Mouse (Mus musculus): Measurements from ENCODE around the gene Hspg2. TPM values are rescaled to one million over a fixed set of nuclear protein-coding genes. Genes with fewer than 3 reads are reported as not detected.

Gene Hspg2
- polyA plus RNA-seq, 1 experiment: 16.9 TPM

GRCm38 (mm10) chr4:137475271-137476050 is 6.9 kb downstream of the Hspg2 start:
- TF ChIP-seq POLR2A (IDR thresholded peaks at IDR 0.05; ENCODE audit: borderline replicate concordance, extremely low read depth, insufficient read depth, insufficient read length, poor library complexity, severe bottlenecking) (no peak), CTCF (IDR thresholded peaks at IDR 0.05; ENCODE audit: borderline replicate concordance, extremely low read depth, insufficient read depth, insufficient read length) (no peak)
- no peak for DNase-seq (ENCODE audit: low read depth)

GRCm38 (mm10) chr4:137476065-137476760 is 7.6 kb downstream of the Hspg2 start:
- no peak for DNase-seq (ENCODE audit: low read depth)
- TF ChIP-seq CTCF (IDR thresholded peaks at IDR 0.05; ENCODE audit: borderline replicate concordance, extremely low read depth, insufficient read depth, insufficient read length) (no peak), POLR2A (IDR thresholded peaks at IDR 0.05; ENCODE audit: borderline replicate concordance, extremely low read depth, insufficient read depth, insufficient read length, poor library complexity, severe bottlenecking) (no peak)

GRCm38 (mm10) chr4:137476761-137477237 is 8.2 kb downstream of the Hspg2 start:
- no peak for DNase-seq (ENCODE audit: low read depth)
- no peak for TF ChIP-seq CTCF (IDR thresholded peaks at IDR 0.05; ENCODE audit: borderline replicate concordance, extremely low read depth, insufficient read depth, insufficient read length)
- TF ChIP-seq POLR2A (IDR thresholded peaks at IDR 0.05; ENCODE audit: borderline replicate concordance, extremely low read depth, insufficient read depth, insufficient read length, poor library complexity, severe bottlenecking): no peak

- no peak for TF ChIP-seq POLR2A (IDR thresholded peaks at IDR 0.05; ENCODE audit: borderline replicate concordance, extremely low read depth, insufficient read depth, insufficient read length, poor library complexity, severe bottlenecking)
- TF ChIP-seq CTCF (IDR thresholded peaks at IDR 0.05; ENCODE audit: borderline replicate concordance, extremely low read depth, insufficient read depth, insufficient read length): no peak
- no peak for DNase-seq (ENCODE audit: low read depth)
These were observed 9.0 kb downstream of the Hspg2 start for GRCm38 (mm10) chr4:137477611-137478010.

GRCm38 (mm10) chr4:137478306-137478705 is 9.7 kb downstream of the Hspg2 start:
- no peak for DNase-seq (ENCODE audit: low read depth)
- TF ChIP-seq CTCF (IDR thresholded peaks at IDR 0.05; ENCODE audit: borderline replicate concordance, extremely low read depth, insufficient read depth, insufficient read length) (no peak), POLR2A (IDR thresholded peaks at IDR 0.05; ENCODE audit: borderline replicate concordance, extremely low read depth, insufficient read depth, insufficient read length, poor library complexity, severe bottlenecking) (no peak)

GRCm38 (mm10) chr4:137479757-137480156 is 11.2 kb downstream of the Hspg2 start:
- DNase-seq (ENCODE audit: low read depth): no peak
- TF ChIP-seq CTCF (IDR thresholded peaks at IDR 0.05; ENCODE audit: borderline replicate concordance, extremely low read depth, insufficient read depth, insufficient read length): no peak
- no peak for TF ChIP-seq POLR2A (IDR thresholded peaks at IDR 0.05; ENCODE audit: borderline replicate concordance, extremely low read depth, insufficient read depth, insufficient read length, poor library complexity, severe bottlenecking)

- TF ChIP-seq CTCF (IDR thresholded peaks at IDR 0.05; ENCODE audit: borderline replicate concordance, extremely low read depth, insufficient read depth, insufficient read length) (no peak), POLR2A (IDR thresholded peaks at IDR 0.05; ENCODE audit: borderline replicate concordance, extremely low read depth, insufficient read depth, insufficient read length, poor library complexity, severe bottlenecking) (no peak)
These were observed 11.8 kb downstream of the Hspg2 start for GRCm38 (mm10) chr4:137480191-137480992.

GRCm38 (mm10) chr4:137480993-137481340 is 12.4 kb downstream of the Hspg2 start:
- TF ChIP-seq CTCF (IDR thresholded peaks at IDR 0.05; ENCODE audit: borderline replicate concordance, extremely low read depth, insufficient read depth, insufficient read length) (no peak), POLR2A (IDR thresholded peaks at IDR 0.05; ENCODE audit: borderline replicate concordance, extremely low read depth, insufficient read depth, insufficient read length, poor library complexity, severe bottlenecking) (no peak)
- no peak for DNase-seq (ENCODE audit: low read depth)

More at GRCm38 (mm10) chr4:137480191-137480992, 11.8 kb downstream of the Hspg2 start:
- DNase-seq (ENCODE audit: low read depth): no peak

- no peak for TF ChIP-seq CTCF (IDR thresholded peaks at IDR 0.05; ENCODE audit: borderline replicate concordance, extremely low read depth, insufficient read depth, insufficient read length)
- TF ChIP-seq POLR2A (IDR thresholded peaks at IDR 0.05; ENCODE audit: borderline replicate concordance, extremely low read depth, insufficient read depth, insufficient read length, poor library complexity, severe bottlenecking): no peak
- DNase-seq (ENCODE audit: low read depth): no peak
These were observed 12.9 kb downstream of the Hspg2 start for GRCm38 (mm10) chr4:137481381-137482030.

GRCm38 (mm10) chr4:137483871-137484270 is 15.3 kb downstream of the Hspg2 start:
- TF ChIP-seq CTCF (IDR thresholded peaks at IDR 0.05; ENCODE audit: borderline replicate concordance, extremely low read depth, insufficient read depth, insufficient read length) (no peak), POLR2A (IDR thresholded peaks at IDR 0.05; ENCODE audit: borderline replicate concordance, extremely low read depth, insufficient read depth, insufficient read length, poor library complexity, severe bottlenecking) (no peak)
- no peak for DNase-seq (ENCODE audit: low read depth)
